Mouse (Mus musculus) lung, postnatal 0 days (tissue): Measurements from ENCODE around the gene Zfp523. TPM values are rescaled to one million over a fixed set of nuclear protein-coding genes. Genes with fewer than 3 reads are reported as not detected.

ENCODE experiments used
- ATAC-seq: fragments of 200-750 bp; cut with Nextera tagmentation; 2 replicates; pipeline ENCODE4 v1.8.0; 2017; ENCODE audit warnings: moderate library complexity
- DNase-seq: peaks from one replicate; pipeline ENCODE4 v3.0.0-alpha.2; 2016; ENCODE audit warnings: low spot score
- H3K27ac ChIP-seq: fragments of 300-500 bp; sonication (generic); 2 replicates; pipeline ENCODE4 v1.5.1; 2014; ENCODE audit warnings: antibody characterized with exemption, mild to moderate bottlenecking, low read length, mixed read lengths
- H3K27me3 ChIP-seq: fragments of 300-500 bp; sonication (generic); replicated peaks from 2 replicates; pipeline ENCODE4 v1.6.1; 2014; ENCODE audit warnings: low read length, mixed read lengths; ENCODE audit not compliant: insufficient read depth
- H3K36me3 ChIP-seq: fragments of 300-500 bp; sonication (generic); 2 replicates; pipeline ENCODE4 v1.6.1; 2014; ENCODE audit warnings: low read length, mixed read lengths; ENCODE audit not compliant: insufficient read depth
- H3K4me1 ChIP-seq: fragments of 300-500 bp; sonication (generic); 2 replicates; pipeline ENCODE4 v1.6.1; 2014; ENCODE audit warnings: antibody characterized with exemption, low read depth, low read length, mixed read lengths; ENCODE audit not compliant: insufficient read depth
- H3K4me2 ChIP-seq: fragments of 300-500 bp; sonication (generic); replicated peaks from 2 replicates; pipeline ENCODE4 v1.6.1; 2014; ENCODE audit warnings: low read depth, mild to moderate bottlenecking, low read length, moderate library complexity, mixed read lengths
- H3K4me3 ChIP-seq: fragments of 300-500 bp; sonication (generic); 2 replicates; pipeline ENCODE4 v1.5.1; 2014; ENCODE audit warnings: low read depth, low read length
- H3K9ac ChIP-seq: fragments of 300-500 bp; sonication (generic); replicated peaks from 2 replicates; pipeline ENCODE4 v1.6.1; 2014; ENCODE audit warnings: low read depth, mild to moderate bottlenecking
- H3K9me3 ChIP-seq: fragments of 300-500 bp; sonication (generic); 2 replicates; pipeline ENCODE4 v1.6.1; 2016; ENCODE audit warnings: low read length, mixed read lengths
- CTCF ChIP-seq: IDR thresholded peaks from 2 replicates; pipeline ENCODE4 v1.5.1; 2016; ENCODE audit warnings: antibody characterized with exemption, mild to moderate bottlenecking
- EP300 ChIP-seq: IDR thresholded peaks from 2 replicates; pipeline ENCODE4 v1.6.1; 2016; ENCODE audit warnings: antibody characterized with exemption, mild to moderate bottlenecking, control low read depth
- WGBS: fragments of 180-500 bp; shearing (Covaris S2); extraction: QIAGEN DNeasy Blood & Tissue Kit; methylation state at CpG from one replicate; pipeline ENCODE4 v1.1.7; 2014; 5-methylcytosine and 5-hydroxymethylcytosine counted together
- polyA plus RNA-seq: library from polyadenylated mRNA; unstranded; fragments of >200 nt; fragmentation: Nextera tagmentation; extraction: Ambion mirVana; gene quantifications from 2 replicates; pipeline ENCODE4 v1.2.1, GENCODE M21; 2015

The Zfp523 gene
- polyA plus RNA-seq, 1 experiment from 2014 or later: 20.2 TPM

DNA sequence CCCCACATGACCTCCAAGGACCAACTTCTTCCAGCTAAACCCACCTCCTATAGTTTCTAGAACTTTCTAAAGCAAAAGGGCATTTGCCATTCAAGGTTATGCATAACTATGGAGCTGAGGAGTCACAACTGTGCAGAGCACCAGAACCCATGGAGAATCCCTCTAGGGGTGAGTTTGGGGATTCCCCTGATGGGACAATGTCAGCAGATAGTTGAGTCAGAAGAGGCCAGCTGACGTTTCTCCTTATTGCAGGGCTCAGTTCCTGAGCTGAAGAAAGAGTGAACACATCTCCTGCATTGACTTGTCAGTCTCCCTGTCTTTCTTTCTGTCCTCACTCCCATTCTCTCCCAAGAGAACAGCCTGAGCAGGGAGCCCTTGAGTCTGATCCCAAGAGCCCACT lies 15.8 kb downstream of the Zfp523 start:
- H3K4me3 ChIP-seq: no peak overlapping the region
- ATAC-seq (no peak), DNase-seq (no peak)
- 74% methylated on average over 1 of the region's 1 CpGs for WGBS
- no peak overlapping the region for H3K27ac ChIP-seq
- no peak for TF ChIP-seq EP300
- TF ChIP-seq CTCF: no peak
- no peak overlapping the region for H3K9ac ChIP-seq
- H3K9me3 ChIP-seq: no peaks in the 10 kb centered on the region
- no peaks in the 10 kb centered on the region for H3K4me1 ChIP-seq
- no peak overlapping the region for H3K4me2 ChIP-seq
- peaks cover 21% of the 10 kb centered on the region for H3K36me3 ChIP-seq
- H3K27me3 ChIP-seq: no peaks in the 10 kb centered on the region

DNA sequence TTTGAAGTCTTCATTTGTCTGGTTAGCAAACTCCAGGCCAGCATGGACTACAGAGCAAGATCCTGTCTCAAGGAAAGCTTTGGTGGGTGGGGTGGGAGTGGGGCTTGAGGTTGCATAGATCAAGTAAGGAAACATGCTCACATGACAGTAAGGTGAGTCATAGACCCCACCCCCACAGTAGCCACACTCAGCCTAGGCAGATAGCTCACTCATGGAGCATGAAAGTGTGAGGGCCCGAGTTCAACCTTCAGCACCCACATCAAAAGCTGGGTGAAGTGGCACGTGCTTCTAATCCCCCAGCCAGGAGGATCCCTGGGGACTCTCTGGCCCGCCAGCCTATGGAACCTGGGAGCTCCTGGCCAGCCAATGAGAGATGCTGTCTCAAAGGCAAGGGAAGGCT lies 16.6 kb downstream of the Zfp523 start:
- no peaks in the 10 kb centered on the region for H3K27me3 ChIP-seq
- ATAC-seq: no peak
- TF ChIP-seq CTCF (no peak), EP300 (no peak)
- no peak overlapping the region for H3K9ac ChIP-seq
- 86% methylated on average over 3 of the region's 3 CpGs for WGBS
- DNase-seq: no peak
- peaks cover 21% of the 10 kb centered on the region for H3K36me3 ChIP-seq
- H3K4me3 ChIP-seq: no peak overlapping the region
- H3K4me1 ChIP-seq: no peaks in the 10 kb centered on the region
- no peak overlapping the region for H3K4me2 ChIP-seq
- H3K9me3 ChIP-seq: no peaks in the 10 kb centered on the region
- H3K27ac ChIP-seq: no peak overlapping the region

DNA sequence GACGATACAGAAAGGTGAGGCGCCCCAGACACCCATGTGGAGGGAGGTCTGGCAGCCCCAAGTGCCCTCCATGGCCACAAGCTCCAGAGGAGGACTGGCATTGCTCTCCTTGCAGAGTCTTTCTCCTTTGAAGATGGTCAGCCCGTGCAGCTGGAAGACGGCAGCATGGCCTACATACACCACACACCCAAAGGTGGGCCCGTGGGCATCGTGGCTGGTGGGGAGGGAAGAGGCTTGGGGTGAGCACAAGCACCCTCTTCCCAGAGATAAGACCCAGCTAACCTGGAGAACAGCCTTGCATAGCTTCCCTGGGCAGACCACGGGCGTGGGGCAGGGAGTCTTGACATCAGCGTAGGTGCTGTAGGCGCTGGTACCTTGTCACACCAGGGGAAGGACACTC lies 18.1 kb downstream of the Zfp523 start:
- H3K9ac ChIP-seq: no peak overlapping the region
- no peak for TF ChIP-seq CTCF
- TF ChIP-seq EP300: no peak
- DNase-seq: no peak

DNA sequence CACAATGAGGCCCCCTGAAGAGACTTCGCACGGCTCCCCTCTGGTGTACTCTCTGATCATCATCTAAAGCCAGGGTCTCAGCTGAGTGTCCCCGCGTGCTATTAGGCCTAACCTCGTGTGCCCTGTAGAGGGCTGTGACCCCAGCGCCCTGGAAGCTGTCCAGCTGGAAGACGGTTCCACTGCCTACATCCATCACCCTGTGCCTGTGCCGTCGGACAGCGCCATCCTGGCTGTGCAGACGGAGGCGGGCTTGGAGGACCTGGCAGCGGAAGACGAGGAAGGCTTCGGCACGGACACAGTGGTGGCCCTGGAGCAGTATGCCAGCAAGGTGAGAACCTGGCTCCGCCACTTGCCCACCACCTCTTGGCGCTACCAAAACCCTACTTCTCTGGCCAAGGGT lies 20.7 kb downstream of the Zfp523 start:
- Histone ChIP-seq H3K27me3 (no peaks in the 10 kb centered on the region), H3K9me3 (no peaks in the 10 kb centered on the region)
- peak; percentile 28; the same call in 1 of the 2 replicates for ATAC-seq

More for the DNA sequence above, 18.1 kb downstream of the Zfp523 start:
- Histone ChIP-seq H3K36me3 (peaks cover 21% of the 10 kb centered on the region), H3K27me3 (no peaks in the 10 kb centered on the region), H3K4me3 (no peak overlapping the region), H3K9me3 (no peaks in the 10 kb centered on the region), H3K4me2 (no peak overlapping the region), H3K4me1 (no peaks in the 10 kb centered on the region), H3K27ac (no peak overlapping the region)
- 93% methylated on average over 10 of the region's 10 CpGs for WGBS
- ATAC-seq: no peak

DNA sequence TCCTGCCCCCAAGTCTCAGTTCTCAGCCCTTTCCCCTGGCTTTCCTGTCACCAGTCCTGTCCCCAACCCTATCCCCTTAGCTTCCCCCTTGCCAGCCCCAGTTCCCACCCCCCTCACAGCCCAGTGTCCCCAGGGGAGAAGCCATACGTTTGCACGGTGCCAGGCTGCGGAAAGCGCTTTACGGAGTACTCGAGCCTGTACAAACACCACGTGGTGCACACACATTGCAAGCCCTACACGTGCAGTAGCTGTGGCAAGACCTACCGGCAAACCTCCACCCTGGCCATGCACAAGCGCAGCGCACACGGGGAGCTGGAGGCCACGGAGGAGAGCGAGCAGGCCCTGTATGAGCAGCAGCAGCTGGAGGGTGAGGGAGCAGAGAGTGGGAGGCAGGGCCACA lies 25.1 kb downstream of the Zfp523 start:
- TF ChIP-seq EP300 (no peak), CTCF (no peak)
- H3K27ac ChIP-seq: no peak overlapping the region
- H3K9me3 ChIP-seq: no peaks in the 10 kb centered on the region
- peaks cover 10% of the 10 kb centered on the region; the same call in 1 of the 2 replicates for H3K36me3 ChIP-seq
- no peak overlapping the region for H3K4me3 ChIP-seq
- no peak overlapping the region for H3K9ac ChIP-seq
- no peak for DNase-seq
- H3K4me1 ChIP-seq: no peaks in the 10 kb centered on the region
- 54% methylated on average over 14 of the region's 14 CpGs for WGBS
- H3K27me3 ChIP-seq: no peaks in the 10 kb centered on the region
- ATAC-seq: peak; percentile 74
- H3K4me2 ChIP-seq: no peak overlapping the region

More for the DNA sequence above, 20.7 kb downstream of the Zfp523 start:
- Histone ChIP-seq H3K36me3 (peaks cover 14% of the 10 kb centered on the region), H3K27ac (no peak overlapping the region), H3K4me2 (no peak overlapping the region), H3K4me1 (no peaks in the 10 kb centered on the region), H3K4me3 (no peak overlapping the region), H3K9ac (no peak overlapping the region)
- TF ChIP-seq EP300: no peak
- TF ChIP-seq CTCF: no peak
- WGBS: 59% methylated on average over 18 of the region's 18 CpGs
- no peak for DNase-seq

DNA sequence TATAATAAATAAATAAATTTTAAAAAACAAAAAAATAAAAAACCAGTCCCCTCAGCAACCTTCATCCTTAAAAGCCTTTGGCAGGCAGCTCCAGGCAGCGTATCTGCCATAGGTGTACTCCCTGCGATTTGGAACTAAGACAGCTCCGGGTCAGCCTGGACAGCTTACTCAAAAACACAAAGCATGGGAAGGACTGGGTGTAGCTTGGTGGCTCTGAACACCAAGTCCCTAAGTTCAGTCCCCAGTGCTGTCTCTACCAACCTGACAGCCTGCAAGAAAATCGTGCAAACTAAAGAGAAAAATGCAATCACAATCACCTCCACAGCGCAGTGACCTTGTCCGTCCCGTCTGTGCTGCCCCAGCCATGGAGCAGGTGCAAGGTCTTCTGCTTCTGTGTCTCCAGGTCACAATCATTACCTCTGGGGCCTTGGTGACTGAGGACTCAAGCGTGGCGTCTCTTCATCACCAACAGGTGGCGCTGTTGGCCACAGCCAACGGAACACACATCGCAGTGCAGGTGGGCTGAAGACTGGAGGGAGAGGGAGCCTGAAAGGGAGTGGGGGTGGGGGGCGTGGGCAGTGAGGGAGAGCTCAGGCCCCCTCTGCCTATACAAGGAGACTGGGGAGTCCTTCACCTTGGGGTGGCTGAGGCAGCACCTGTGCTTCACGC lies 27.3 kb downstream of the Zfp523 start:
- no peak overlapping the region for H3K4me2 ChIP-seq
- H3K4me1 ChIP-seq: peaks cover 5% of the 10 kb centered on the region; the same call in 1 of the 2 replicates
- WGBS: 39% methylated on average over 14 of the region's 14 CpGs
- H3K9me3 ChIP-seq: no peaks in the 10 kb centered on the region
- DNase-seq (peak; percentile 53), ATAC-seq (peak; percentile 28; the same call in 1 of the 2 replicates)
- no peak overlapping the region for H3K27ac ChIP-seq
- H3K9ac ChIP-seq: no peak overlapping the region
- TF ChIP-seq EP300: no peak
- peak; percentile 92 for TF ChIP-seq CTCF
- H3K36me3 ChIP-seq: peaks cover 10% of the 10 kb centered on the region; the same call in 1 of the 2 replicates
- H3K27me3 ChIP-seq: no peaks in the 10 kb centered on the region
- H3K4me3 ChIP-seq: no peak overlapping the region
